Mouse (Mus musculus): ENCODE measurements around the gene Ddah1. TPM values are rescaled to one million over a fixed set of nuclear protein-coding genes. Genes with fewer than 3 reads are reported as not detected.

Ddah1 gene
- polyA plus RNA-seq, 1 experiment from 2014 or later: 38.8 TPM

- Histone ChIP-seq H3K4me3 (no peak overlapping the region), H3K9ac (no peak overlapping the region), H3K4me2 (replicated peaks) (no peak overlapping the region), H3K9me3 (no peaks in the 10 kb centered on the region), H3K4me1 (no peaks in the 10 kb centered on the region), H3K27me3 (no peaks in the 10 kb centered on the region), H3K27ac (no peak overlapping the region), H3K36me3 (no peaks in the 10 kb centered on the region)
- 69% methylated on average over 3 of the region's 3 CpGs for WGBS
- no peak for ATAC-seq (ENCODE audit: insufficient number of reproducible peaks, insufficient read depth, low FRiP score, low TSS enrichment)
These were observed 31.8 kb downstream of the Ddah1 start for GRCm38 (mm10) chr3:145790233-145790632.

GRCm38 (mm10) chr3:145790709-145791108, 32.2 kb downstream of the Ddah1 start:
- Histone ChIP-seq H3K4me1 (peaks cover 3% of the 10 kb centered on the region; the same call in 1 of the 2 replicates), H3K27ac (0 out of 2 replicates have a peak overlapping the region, but pooled peaks have one; percentile 36), H3K27me3 (no peaks in the 10 kb centered on the region), H3K9ac (no peak overlapping the region), H3K4me3 (no peak overlapping the region), H3K36me3 (no peaks in the 10 kb centered on the region), H3K9me3 (no peaks in the 10 kb centered on the region), H3K4me2 (replicated peaks) (no peak overlapping the region)
- no peak for ATAC-seq (ENCODE audit: insufficient number of reproducible peaks, insufficient read depth, low FRiP score, low TSS enrichment)
- 77% methylated on average over 4 of the region's 4 CpGs for WGBS

- no peaks in the 10 kb centered on the region for H3K27me3 ChIP-seq
- 67% methylated on average over 10 of the region's 10 CpGs for WGBS
- H3K4me1 ChIP-seq: peaks cover 32% of the 10 kb centered on the region
- no peak overlapping the region for H3K4me3 ChIP-seq
- no peak overlapping the region for H3K4me2 ChIP-seq (replicated peaks)
- no peaks in the 10 kb centered on the region for H3K9me3 ChIP-seq
- ATAC-seq (ENCODE audit: insufficient number of reproducible peaks, insufficient read depth, low FRiP score, low TSS enrichment): no peak
- no peak overlapping the region for H3K27ac ChIP-seq
- H3K9ac ChIP-seq: no peak overlapping the region
- no peaks in the 10 kb centered on the region for H3K36me3 ChIP-seq
These were observed 35.9 kb downstream of the Ddah1 start for GRCm38 (mm10) chr3:145794355-145794754.

GRCm38 (mm10) chr3:145795896-145796295, 37.4 kb downstream of the Ddah1 start:
- H3K4me1 ChIP-seq: peaks cover 33% of the 10 kb centered on the region
- 49% methylated on average over 7 of the region's 7 CpGs for WGBS
- H3K4me2 ChIP-seq (replicated peaks): no peak overlapping the region
- no peak overlapping the region for H3K4me3 ChIP-seq
- H3K9ac ChIP-seq: no peak overlapping the region
- H3K27ac ChIP-seq: peak overlapping the region; percentile 70
- no peaks in the 10 kb centered on the region for H3K36me3 ChIP-seq
- no peaks in the 10 kb centered on the region for H3K9me3 ChIP-seq
- no peak; the same call in 1 of the 2 replicates for ATAC-seq (ENCODE audit: insufficient number of reproducible peaks, insufficient read depth, low FRiP score, low TSS enrichment)
- H3K27me3 ChIP-seq: no peaks in the 10 kb centered on the region

GRCm38 (mm10) chr3:145798042-145798441, 39.6 kb downstream of the Ddah1 start:
- Histone ChIP-seq H3K27ac (no peak overlapping the region), H3K9ac (no peak overlapping the region), H3K4me3 (no peak overlapping the region), H3K27me3 (no peaks in the 10 kb centered on the region), H3K4me2 (replicated peaks) (no peak overlapping the region), H3K4me1 (peaks cover 33% of the 10 kb centered on the region), H3K36me3 (no peaks in the 10 kb centered on the region), H3K9me3 (no peaks in the 10 kb centered on the region)
- no peak; the same call in 1 of the 2 replicates for ATAC-seq (ENCODE audit: insufficient number of reproducible peaks, insufficient read depth, low FRiP score, low TSS enrichment)
- 74% methylated on average over 10 of the region's 10 CpGs for WGBS

- Histone ChIP-seq H3K27ac (no peak overlapping the region), H3K9me3 (no peaks in the 10 kb centered on the region), H3K4me3 (no peak overlapping the region), H3K36me3 (no peaks in the 10 kb centered on the region), H3K4me2 (replicated peaks) (no peak overlapping the region), H3K9ac (no peak overlapping the region), H3K27me3 (no peaks in the 10 kb centered on the region), H3K4me1 (peaks cover 33% of the 10 kb centered on the region)
- no peak; the same call in 1 of the 2 replicates for ATAC-seq (ENCODE audit: insufficient number of reproducible peaks, insufficient read depth, low FRiP score, low TSS enrichment)
- 30% methylated on average over 6 of the region's 6 CpGs for WGBS
These were observed 40.3 kb downstream of the Ddah1 start for GRCm38 (mm10) chr3:145798751-145799188.

- no peak for ATAC-seq (ENCODE audit: insufficient number of reproducible peaks, insufficient read depth, low FRiP score, low TSS enrichment)
- Histone ChIP-seq H3K4me1 (peaks cover 33% of the 10 kb centered on the region), H3K4me3 (no peak overlapping the region), H3K27me3 (no peaks in the 10 kb centered on the region), H3K9ac (no peak overlapping the region), H3K9me3 (no peaks in the 10 kb centered on the region), H3K27ac (no peak overlapping the region), H3K36me3 (no peaks in the 10 kb centered on the region), H3K4me2 (replicated peaks) (no peak overlapping the region)
- WGBS: 66% methylated on average over 3 of the region's 3 CpGs
These were observed 40.9 kb downstream of the Ddah1 start for GRCm38 (mm10) chr3:145799365-145799764.

GRCm38 (mm10) chr3:145802106-145802505, 43.6 kb downstream of the Ddah1 start:
- Histone ChIP-seq H3K36me3 (no peaks in the 10 kb centered on the region), H3K27ac (no peak overlapping the region), H3K27me3 (no peaks in the 10 kb centered on the region), H3K4me2 (replicated peaks) (no peak overlapping the region), H3K4me3 (no peak overlapping the region), H3K4me1 (peaks cover 28% of the 10 kb centered on the region), H3K9ac (no peak overlapping the region), H3K9me3 (no peaks in the 10 kb centered on the region)
- ATAC-seq (ENCODE audit: insufficient number of reproducible peaks, insufficient read depth, low FRiP score, low TSS enrichment): no peak
- WGBS: 62% methylated on average over 6 of the region's 6 CpGs

- Histone ChIP-seq H3K27me3 (no peaks in the 10 kb centered on the region), H3K4me1 (peaks cover 8% of the 10 kb centered on the region; the same call in 1 of the 2 replicates), H3K9ac (no peak overlapping the region), H3K36me3 (no peaks in the 10 kb centered on the region), H3K4me2 (replicated peaks) (no peak overlapping the region), H3K9me3 (no peaks in the 10 kb centered on the region), H3K4me3 (no peak overlapping the region), H3K27ac (no peak overlapping the region)
- 20% methylated on average over 4 of the region's 4 CpGs for WGBS
- ATAC-seq (ENCODE audit: insufficient number of reproducible peaks, insufficient read depth, low FRiP score, low TSS enrichment): no peak
These were observed 47.4 kb downstream of the Ddah1 start for GRCm38 (mm10) chr3:145805848-145806247.

- peak; percentile 67; the same call in 1 of the 2 replicates for ATAC-seq (ENCODE audit: insufficient number of reproducible peaks, insufficient read depth, low FRiP score, low TSS enrichment)
- Histone ChIP-seq H3K9ac (no peak overlapping the region), H3K9me3 (no peaks in the 10 kb centered on the region), H3K4me1 (peaks cover 8% of the 10 kb centered on the region; the same call in 1 of the 2 replicates), H3K4me3 (no peak overlapping the region), H3K4me2 (replicated peaks) (0 out of 2 replicates have a peak overlapping the region, but pooled peaks have one; percentile 10), H3K36me3 (no peaks in the 10 kb centered on the region), H3K27ac (no peak overlapping the region), H3K27me3 (no peaks in the 10 kb centered on the region)
- WGBS: 10% methylated on average over 5 of the region's 5 CpGs
These were observed 48.0 kb downstream of the Ddah1 start for GRCm38 (mm10) chr3:145806502-145806901.

- H3K27me3 ChIP-seq: no peaks in the 10 kb centered on the region
- WGBS: 80% methylated on average over 1 of the region's 1 CpGs
- no peak overlapping the region for H3K4me2 ChIP-seq (replicated peaks)
- H3K27ac ChIP-seq: no peak overlapping the region
- no peaks in the 10 kb centered on the region for H3K4me1 ChIP-seq
- H3K9ac ChIP-seq: no peak overlapping the region
- ATAC-seq (ENCODE audit: insufficient number of reproducible peaks, insufficient read depth, low FRiP score, low TSS enrichment): no peak
- H3K4me3 ChIP-seq: no peak overlapping the region
- H3K36me3 ChIP-seq: no peaks in the 10 kb centered on the region
- no peaks in the 10 kb centered on the region for H3K9me3 ChIP-seq
These were observed 58.3 kb downstream of the Ddah1 start for GRCm38 (mm10) chr3:145816807-145817206.

GRCm38 (mm10) chr3:145817276-145817675, 58.8 kb downstream of the Ddah1 start:
- no peak overlapping the region for H3K4me2 ChIP-seq (replicated peaks)
- no peaks in the 10 kb centered on the region for H3K36me3 ChIP-seq
- no peak overlapping the region for H3K9ac ChIP-seq
- WGBS: 56% methylated on average over 6 of the region's 6 CpGs
- no peak for ATAC-seq (ENCODE audit: insufficient number of reproducible peaks, insufficient read depth, low FRiP score, low TSS enrichment)
- no peaks in the 10 kb centered on the region for H3K4me1 ChIP-seq
- H3K27ac ChIP-seq: no peak overlapping the region
- no peak overlapping the region for H3K4me3 ChIP-seq
- H3K9me3 ChIP-seq: no peaks in the 10 kb centered on the region
- H3K27me3 ChIP-seq: no peaks in the 10 kb centered on the region
